Mouse (Mus musculus): ENCODE measurements around the gene Nrros. TPM values are rescaled to one million over a fixed set of nuclear protein-coding genes. Genes with fewer than 3 reads are reported as not detected.

Nrros gene
- total RNA-seq (2023): 100 to 1,000 TPM; 408 to 451 TPM

GRCm38 (mm10) chr16:32165281-32165821 is at the start of gene Nrros:
Gene Nrros (minus strand): TSS chr16:32165594.

GRCm38 (mm10) chr16:32179333-32179901 is 14.0 kb upstream of the Nrros start, which contains the start of gene Bex6:
Gene Bex6 (plus strand): TSS chr16:32179823.

GRCm38 (mm10) chr16:32099638-32100150 is 65.7 kb downstream of the Nrros start, which contains the start of the genes Pigx and Cep19:
Gene Pigx (minus strand): TSS chr16:32099740.
Gene Cep19 (plus strand): TSS chr16:32099800.

Other genes with a start within 250 kb of the Nrros start
- gene Pigz, start 231.7 kb downstream of the Nrros start, total RNA-seq (2023): 1 to 10 TPM; 4.8 to 5.7 TPM
- gene 0610012G03Rik, start 217.1 kb downstream of the Nrros start, total RNA-seq (2023): 10 to 100 TPM; 22.1 to 23.9 TPM
- gene Ncbp2, start 217.1 kb downstream of the Nrros start, total RNA-seq (2023): 10 to 100 TPM; 23.8 to 24.5 TPM
- 10 to 100 TPM; 23.0 to 24.2 TPM for gene Senp5, start 162.3 kb downstream of the Nrros start, total RNA-seq (2023)
- gene Pak2, start 86.3 kb downstream of the Nrros start, total RNA-seq (2023): 10 to 100 TPM; 83.5 to 88.0 TPM
- 10 to 100 TPM; 32.8 to 39.1 TPM for gene Pigx, start 65.9 kb downstream of the Nrros start, total RNA-seq (2023)
- gene Cep19, start 65.8 kb downstream of the Nrros start, total RNA-seq (2023): 1 to 10 TPM; 2.6 to 3.1 TPM
- gene Bex6, start 14.2 kb upstream of the Nrros start, total RNA-seq (2023): 1 to 10 TPM; 2.2 to 5.3 TPM
- 1 to 10 TPM; 7.3 to 7.6 TPM for gene Fbxo45, start 81.6 kb upstream of the Nrros start, total RNA-seq (2023)
- gene Wdr53, start 81.6 kb upstream of the Nrros start, total RNA-seq (2023): 10 to 100 TPM in 1 of 2 experiments, 1 to 10 TPM in 1; 8.7 to 12.8 TPM
- under 1 TPM; 0.58 to 0.64 TPM for gene Smco1, start 105.9 kb upstream of the Nrros start, total RNA-seq (2023)
- gene Rnf168, start 111.9 kb upstream of the Nrros start, total RNA-seq (2023): 10 to 100 TPM; 14.0 to 14.2 TPM
- gene Ubxn7, start 166.7 kb upstream of the Nrros start, total RNA-seq (2023): 10 to 100 TPM; 40.0 to 60.9 TPM
- gene Tm4sf19, start 234.9 kb upstream of the Nrros start, total RNA-seq (2023): not detected